Mouse (Mus musculus) heart, postnatal 0 days (tissue): Measurements from ENCODE around the gene Fam98a.

Experiments used
- CTCF ChIP-seq: IDR thresholded peaks from 2 replicates; pipeline ENCODE4 v1.5.1; 2016; ENCODE audit warnings: antibody characterized with exemption, control low read depth, low read depth
- EP300 ChIP-seq: IDR thresholded peaks from 2 replicates; pipeline ENCODE4 v1.6.1; 2016; ENCODE audit warnings: antibody characterized with exemption, low read depth

DNA sequence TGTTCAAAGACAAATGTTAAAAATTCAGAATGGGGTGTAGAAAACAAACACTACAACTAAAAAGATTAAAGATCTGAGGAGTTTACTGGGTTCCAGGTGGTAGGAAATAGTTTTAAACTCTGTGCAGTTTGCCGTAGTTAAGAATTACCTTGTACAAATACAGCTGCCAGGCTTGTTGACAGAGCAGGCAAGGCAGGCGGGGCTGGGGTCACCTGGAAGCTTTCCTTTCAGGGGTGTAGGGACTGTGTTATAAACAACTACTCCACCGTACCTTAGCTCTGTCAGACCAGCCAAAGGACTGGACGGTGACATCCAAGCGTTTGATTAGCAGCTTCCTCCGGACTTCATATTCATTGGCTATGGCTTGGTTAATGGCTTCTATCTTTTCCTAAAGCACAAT is 12.6 kb downstream of the Fam98a start:
- TF ChIP-seq CTCF: no peak
- TF ChIP-seq EP300: no peak
